Mouse (Mus musculus): ENCODE measurements around the gene Commd3.

DNA sequence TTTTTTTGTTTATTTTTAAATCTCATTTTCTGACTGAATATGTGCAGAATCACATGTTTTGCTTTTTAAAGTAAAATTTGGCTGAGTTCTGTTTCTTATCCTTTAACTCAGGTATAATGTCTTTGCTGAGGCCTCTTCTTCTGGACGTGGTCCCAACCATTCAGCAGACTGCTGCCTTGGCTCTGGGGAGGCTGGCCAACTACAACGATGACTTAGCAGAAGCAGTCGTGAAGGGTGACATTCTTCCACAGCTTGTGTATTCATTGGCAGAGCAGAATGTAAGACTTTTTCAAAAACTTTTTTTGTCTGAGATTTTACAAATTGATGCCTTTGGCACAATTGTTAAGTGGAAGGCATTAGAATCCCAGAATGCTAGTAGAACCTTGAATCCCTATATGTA lies 38.2 kb downstream of the Commd3 start:
- TF ChIP-seq CTCF (conservative IDR thresholded peaks at IDR 0.05; ENCODE audit: insufficient read depth, insufficient read length, low read depth, low read length) = no peak
- TF ChIP-seq POLR2A (IDR thresholded peaks at IDR 0.05; ENCODE audit: low read depth, low read length) = no peak

All from kidney, adult 2 months (tissue).